Mouse (Mus musculus) gastrocnemius, postnatal 14 days (tissue): ENCODE measurements around the gene Tdp1. TPM values are rescaled to one million over a fixed set of nuclear protein-coding genes. Genes with fewer than 3 reads are reported as not detected.
"Not testable (repeated sequence)": the region's sequence is repeated elsewhere in the genome, so short reads cannot be mapped to it uniquely, and the experiment has no call there.

Experiments
- DNase-seq: peaks from one replicate; pipeline ENCODE4 v3.0.0; 2021; ENCODE audit warnings: mixed read lengths
- intact Hi-C: fragments of 180-260 bp; cut with DNase I; formaldehyde crosslinking; loops from one replicate; pipeline ENCODE4 v1.15.1; 2025; ENCODE audit warnings: low total_unique reads
- total RNA-seq, 2 experiments: library from RNA; stranded (reverse); gene quantifications; 2 replicates each; pipeline ENCODE4 v1.2.3; 2021

Gene Tdp1
- total RNA-seq, 2 experiments from 2014 or later: 4.1 to 6.5 TPM

- intact Hi-C loops: no loop called here
- DNase-seq: peak; percentile 16
Observed at GRCm38 (mm10) chr12:99938476-99938875, 54.2 kb downstream of the Tdp1 start.

- intact Hi-C loops: no loop called here
- no peak for DNase-seq
Observed at GRCm38 (mm10) chr12:99939179-99939578, 54.9 kb downstream of the Tdp1 start.

- intact Hi-C loops: no loop called here
- no peak for DNase-seq
Observed at GRCm38 (mm10) chr12:99940704-99941103, 56.4 kb downstream of the Tdp1 start.

DNA sequence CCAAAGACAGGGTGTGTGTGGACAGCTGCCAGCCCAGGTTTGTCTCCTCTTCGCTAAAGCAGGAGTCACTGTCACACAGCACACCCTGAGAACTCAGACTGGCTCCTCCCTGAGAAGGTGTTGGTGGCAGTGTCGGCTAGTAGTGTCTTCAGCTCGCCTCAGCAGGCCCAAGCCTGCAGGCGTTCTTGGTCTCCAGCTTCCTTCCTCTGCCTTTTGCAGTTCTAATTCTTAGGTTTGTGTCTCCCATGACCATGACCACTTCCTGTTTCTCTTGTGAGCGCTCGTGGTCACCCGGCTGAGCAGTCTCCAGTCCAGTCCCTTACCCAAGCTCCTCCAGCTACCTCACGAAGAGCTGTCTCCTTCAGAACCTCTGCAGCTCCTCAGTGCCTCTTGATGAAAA lies 58.1 kb downstream of the Tdp1 start:
- intact Hi-C loops: no loop called here
- DNase-seq: no peak

GRCm38 (mm10) chr12:99952928-99953327 lies 68.6 kb downstream of the Tdp1 start:
- peak; percentile 79 for DNase-seq
- intact Hi-C loops: loop anchor here (5.0 kb wide), 1 partner anchor 154 kb away; no protein-coding TSS in a partner anchor

GRCm38 (mm10) chr12:99956411-99956810 lies 72.1 kb downstream of the Tdp1 start:
- intact Hi-C loops: no loop called here
- DNase-seq: no peak

GRCm38 (mm10) chr12:99958068-99959060 lies 74.0 kb downstream of the Tdp1 start:
- no peak for DNase-seq
- intact Hi-C loops: no loop called here

DNA sequence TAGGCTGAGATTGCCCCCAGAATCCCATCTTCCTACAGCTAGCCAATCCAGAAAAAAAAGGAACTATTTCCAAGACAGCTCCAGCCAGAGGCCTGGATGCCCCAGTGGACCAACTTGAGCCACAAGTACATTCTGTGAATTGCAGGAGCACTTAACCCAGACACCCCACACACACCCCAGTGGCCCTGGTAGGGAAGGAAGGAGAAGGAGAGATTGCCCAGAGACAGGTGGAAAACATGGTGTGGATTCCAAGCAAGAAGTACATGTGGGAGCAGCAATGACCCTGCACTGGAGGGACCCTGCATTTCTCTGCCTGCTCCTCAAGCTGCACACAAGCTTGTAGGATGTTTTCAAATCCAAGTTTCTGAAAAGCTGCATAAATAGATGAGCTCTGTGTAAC lies 75.0 kb downstream of the Tdp1 start:
- intact Hi-C loops: no loop called here
- DNase-seq: no peak

GRCm38 (mm10) chr12:99959930-99960329 lies 75.6 kb downstream of the Tdp1 start:
- DNase-seq: no peak
- intact Hi-C loops: loop anchor here (5.0 kb wide), 1 partner anchor 58 kb away; no protein-coding TSS in a partner anchor

- intact Hi-C loops: loop anchor here (5.0 kb wide), 1 partner anchor 58 kb away; no protein-coding TSS in a partner anchor
- no peak for DNase-seq
Observed at GRCm38 (mm10) chr12:99960675-99961074, 76.4 kb downstream of the Tdp1 start.

- DNase-seq: peak; percentile 55
- intact Hi-C loops: loop anchor here (5.0 kb wide), 1 partner anchor 62 kb away; no protein-coding TSS in a partner anchor
Observed at GRCm38 (mm10) chr12:99964301-99965202, 80.2 kb downstream of the Tdp1 start, which contains the start of gene Kcnk13. TSS of gene Kcnk13 (plus strand) at chr12:99964499.

GRCm38 (mm10) chr12:99965203-99966115 lies 81.1 kb downstream of the Tdp1 start:
- intact Hi-C loops: no loop called here
- DNase-seq: peak; percentile 47

GRCm38 (mm10) chr12:99966116-99966770 lies 81.9 kb downstream of the Tdp1 start:
- intact Hi-C loops: no loop called here
- no peak for DNase-seq

GRCm38 (mm10) chr12:99966881-99967363 lies 82.6 kb downstream of the Tdp1 start:
- peak; percentile 28 for DNase-seq
- intact Hi-C loops: no loop called here

DNA sequence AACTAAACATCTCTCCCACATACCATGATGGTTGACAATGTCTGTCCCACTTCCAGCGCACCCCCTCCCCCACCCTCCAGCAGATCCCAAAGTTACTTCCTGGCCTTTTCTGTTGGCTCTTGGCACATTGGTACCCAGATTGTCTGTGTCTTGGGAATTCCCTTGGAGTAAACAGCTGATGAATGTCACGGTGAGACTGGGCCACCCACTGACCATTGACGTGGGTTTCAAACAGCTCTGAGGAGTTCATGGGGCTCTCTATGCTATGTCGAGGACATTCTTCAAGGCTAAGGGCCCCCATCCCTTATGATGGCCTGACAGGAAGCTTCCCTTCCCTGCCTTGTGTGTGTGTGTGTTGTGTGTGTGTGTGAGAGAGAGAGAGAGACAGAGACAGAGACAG lies 85.6 kb downstream of the Tdp1 start:
- no peak for DNase-seq
- intact Hi-C loops: no loop called here

GRCm38 (mm10) chr12:99971205-99971894 lies 87.0 kb downstream of the Tdp1 start:
- intact Hi-C loops, DNase-seq: not testable (repeated sequence)

DNA sequence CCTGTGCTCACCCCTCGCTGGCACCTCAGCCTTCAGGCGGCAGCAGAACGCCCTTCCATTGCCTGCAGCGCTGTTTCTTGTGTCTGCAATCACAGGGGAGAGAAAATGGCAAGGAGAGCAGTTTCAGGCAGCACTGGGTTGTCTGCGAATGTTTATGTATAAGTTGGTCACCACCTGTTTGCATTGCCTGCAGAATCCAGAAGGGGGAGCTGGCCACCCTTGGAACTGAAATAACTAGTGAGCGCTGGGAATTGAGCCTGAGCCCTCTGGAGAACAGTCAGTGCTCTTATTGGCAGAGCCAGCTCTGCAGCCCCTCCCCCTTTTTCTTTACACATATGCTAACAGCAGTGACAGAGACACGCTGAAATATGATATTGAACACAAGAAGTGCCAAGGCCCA lies 88.5 kb downstream of the Tdp1 start:
- DNase-seq: no peak
- intact Hi-C loops: no loop called here

DNA sequence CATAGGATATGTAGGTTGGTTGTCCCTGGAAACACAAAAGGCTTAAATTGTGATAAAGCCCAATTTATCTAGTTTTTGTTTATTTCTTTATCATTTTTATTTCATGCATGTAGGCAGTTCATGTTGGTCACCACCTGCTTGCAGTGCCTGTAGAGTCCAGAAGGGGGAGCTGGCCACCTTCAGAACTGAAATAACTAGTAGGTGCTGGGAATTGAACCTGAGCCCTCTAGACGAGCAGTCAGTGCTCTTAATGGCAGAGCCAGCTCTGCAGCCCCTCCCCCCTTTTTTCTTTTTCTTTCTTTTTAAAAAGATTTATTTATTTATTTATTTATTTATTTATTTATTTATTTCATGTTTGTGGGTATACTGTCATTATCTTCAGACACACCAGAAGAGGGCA lies 89.3 kb downstream of the Tdp1 start:
- no peak for DNase-seq
- intact Hi-C loops: no loop called here
